Mouse (Mus musculus) liver, embryonic 14.5 days (tissue): ENCODE data around the gene Trim29.
A peak's percentile ranks its signal among the peaks of the same experiment; 100 is the strongest.

Experiments used
- CTCF ChIP-seq: IDR thresholded peaks from 2 replicates; pipeline ENCODE4 v1.5.1; 2016; ENCODE audit warnings: antibody characterized with exemption, low read depth, control low read depth
- EP300 ChIP-seq: IDR thresholded peaks from 2 replicates; pipeline ENCODE4 v1.6.1; 2016; ENCODE audit warnings: antibody characterized with exemption, low read depth

- peak; percentile 97 for TF ChIP-seq CTCF
- TF ChIP-seq EP300, result no peak
Measured at GRCm38 (mm10) chr9:43284284-43284683, 26.4 kb upstream of the Trim29 start.
